Mouse (Mus musculus) small intestine, adult 2 months (tissue): ENCODE data around the gene Rab3ip.

Experiments used
- CTCF ChIP-seq: fragments of 200-500 bp; IDR thresholded peaks from 2 replicates; pipeline ENCODE4 v1.5.1; 2012; ENCODE audit warnings: low read depth, mild to moderate bottlenecking, control low read depth, inconsistent platforms, low read length, moderate library complexity, mixed read lengths; ENCODE audit not compliant: insufficient replicate concordance, insufficient read length; ENCODE audit errors: extremely low read depth
- POLR2A ChIP-seq: fragments of 200-500 bp; IDR thresholded peaks from 2 replicates; pipeline ENCODE4 v1.6.1; 2012; ENCODE audit warnings: low read depth, mild to moderate bottlenecking, control low read depth, inconsistent platforms, low read length, moderate library complexity

DNA sequence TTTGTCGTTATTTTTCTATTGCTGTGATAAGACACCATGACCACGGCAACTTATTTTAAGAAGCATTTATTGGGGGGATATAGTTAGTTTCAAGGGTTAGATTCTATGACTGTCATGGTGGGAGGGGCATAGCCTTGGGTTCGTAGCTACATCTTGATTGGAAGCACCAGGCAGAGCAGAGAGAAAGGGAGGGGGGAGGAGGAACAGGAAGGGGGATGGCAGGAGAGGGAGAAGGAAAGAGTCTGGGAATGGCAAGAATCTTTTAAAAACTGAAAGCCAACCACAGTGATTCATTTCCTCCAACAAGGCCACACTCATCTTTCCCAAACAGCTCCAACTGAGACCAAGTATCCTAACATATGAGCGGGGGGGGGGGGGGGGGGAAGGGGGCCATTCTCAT lies 32.0 kb upstream of the Rab3ip start:
- TF ChIP-seq CTCF (no peak), POLR2A (no peak)
